27 mouse cellular contexts compared by ENCODE assay signal in the genomic region with DNA sequence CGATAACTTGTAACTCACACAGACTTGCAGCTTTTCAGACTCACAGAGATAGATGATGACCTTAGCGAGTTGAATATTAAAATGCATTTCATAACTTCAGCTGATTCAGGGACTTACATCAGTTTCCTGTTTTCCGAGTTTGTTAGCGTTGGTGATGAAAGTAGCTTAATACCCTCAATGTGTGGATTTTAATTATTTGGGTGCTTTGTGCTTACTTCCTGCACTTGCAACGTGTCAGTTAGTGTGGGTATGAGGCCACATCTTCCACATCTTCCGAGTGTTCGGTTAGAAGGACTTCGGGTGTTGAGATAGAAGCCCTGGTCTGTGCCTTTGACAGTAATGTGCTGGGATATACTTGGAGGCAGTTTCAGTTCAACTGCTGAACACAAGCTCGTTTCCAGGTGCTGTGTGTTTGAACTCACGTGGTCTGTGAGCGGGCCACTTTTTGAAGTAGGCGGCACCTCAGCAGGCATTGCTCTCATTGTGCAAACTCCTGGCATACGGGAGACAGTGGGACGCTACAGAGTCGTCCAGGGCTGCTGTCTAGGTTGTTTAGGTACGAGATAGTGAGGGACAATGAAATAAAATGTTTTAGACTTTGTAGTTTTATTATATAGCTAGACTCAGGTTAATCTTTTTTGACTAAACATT. TPM values are rescaled to one million over a fixed set of nuclear protein-coding genes. Genes with fewer than 3 reads are reported as not detected.
DNase-seq lines count a peak whose midpoint lies in the region; ATAC-seq and TF ChIP-seq lines count a peak whose summit lies in the region.
"Had no signal": no experiment of that assay in that cellular context is flagged by ENCODE, and none has a peak within 500 bp of the region (broad histone marks: within the 10 kb centered on the region; RNA-seq: fewer than 3 reads in every experiment).

No protein-coding gene starts in this region.

- 55% methylated on average over 16 of the region's 16 CpGs for WGBS in midbrain, postnatal 0 days

- no peaks in the 10 kb centered on the region for H3K9me3 ChIP-seq in midbrain, postnatal 0 days (ENCODE audit: low read length)
- H3K9me3 ChIP-seq: forebrain, embryonic 15.5 days; hindbrain, embryonic 12.5 days; intestine, embryonic 15.5 days; limb, embryonic 12.5 days; lung, embryonic 15.5 days; neural tube, embryonic 12.5 days had no signal

- H3K27me3 ChIP-seq in midbrain, postnatal 0 days (ENCODE audit: insufficient read depth, low read length) = no peaks in the 10 kb centered on the region
- H3K27me3 ChIP-seq: CH12.LX; forebrain, embryonic 15.5 days; hindbrain, embryonic 12.5 days; intestine, embryonic 15.5 days; limb, embryonic 12.5 days; lung, embryonic 15.5 days; neural tube, embryonic 12.5 days had no signal

- TF ChIP-seq POLR2A in bone marrow macrophage, adult 2 months (IDR thresholded peaks at IDR 0.05; ENCODE audit: borderline replicate concordance, low read depth, low read length) = no peak

- peak; percentile 83 for ATAC-seq in megakaryocyte progenitor cell, adult 5-6 weeks (replicated peaks; ENCODE audit: poor library complexity)
- ATAC-seq in midbrain, postnatal 0 days (ENCODE audit: low FRiP score) = no peak
- no peak for ATAC-seq in megakaryocyte-erythroid progenitor cell, adult 5-6 weeks (replicated peaks; ENCODE audit: low FRiP score, low TSS enrichment, poor library complexity, severe bottlenecking)
- ATAC-seq: forebrain, embryonic 15.5 days; intestine, embryonic 15.5 days had no signal

- H3K27ac ChIP-seq in bone marrow macrophage, adult 2 months (ENCODE audit: insufficient read depth, low read depth, low read length) = peak overlapping the region; percentile 77
- H3K27ac ChIP-seq in midbrain, postnatal 0 days (ENCODE audit: low read depth, low read length) = 0 out of 2 replicates have a peak overlapping the region, but pooled peaks have one; percentile 18
- H3K27ac ChIP-seq: forebrain, embryonic 15.5 days; hindbrain, postnatal 0 days; intestine, embryonic 15.5 days; layer of hippocampus, adult 2 months; left cerebral cortex, adult 2 months; limb, embryonic 12.5 days; lung, embryonic 15.5 days; neural tube, embryonic 12.5 days had no signal

- H3K9ac ChIP-seq in midbrain, postnatal 0 days (replicated peaks; ENCODE audit: low read length, poor library complexity, severe bottlenecking) = no peak overlapping the region
- H3K9ac ChIP-seq: forebrain, embryonic 15.5 days; hindbrain, embryonic 12.5 days; intestine, embryonic 15.5 days; limb, embryonic 12.5 days; lung, embryonic 15.5 days; neural tube, embryonic 12.5 days had no signal

- peaks cover 41% of the 10 kb centered on the region for H3K4me1 ChIP-seq in bone marrow macrophage, adult 2 months (ENCODE audit: control insufficient read depth, insufficient read depth, low read length)
- H3K4me1 ChIP-seq in midbrain, postnatal 0 days (ENCODE audit: insufficient read depth, low read length) = no peaks in the 10 kb centered on the region
- H3K4me1 ChIP-seq: forebrain, embryonic 15.5 days; intestine, embryonic 15.5 days; limb, embryonic 12.5 days; lung, embryonic 15.5 days had no signal

- TF ChIP-seq CTCF in bone marrow macrophage, adult 2 months (IDR thresholded peaks at IDR 0.05; ENCODE audit: low read depth, low read length) = no peak
- no peak for TF ChIP-seq CTCF in midbrain, postnatal 0 days (IDR thresholded peaks at IDR 0.05)

- H3K4me2 ChIP-seq in midbrain, postnatal 0 days (ENCODE audit: low read depth, low read length, poor library complexity, severe bottlenecking) = no peak overlapping the region
- H3K4me2 ChIP-seq: forebrain, embryonic 15.5 days; hindbrain, embryonic 12.5 days; intestine, embryonic 15.5 days; limb, embryonic 12.5 days; liver, embryonic 11.5 days; lung, embryonic 15.5 days; neural tube, embryonic 12.5 days had no signal

- H3K4me3 ChIP-seq in bone marrow macrophage, adult 2 months (ENCODE audit: insufficient read depth, low read length) = no peak overlapping the region
- no peak overlapping the region for H3K4me3 ChIP-seq in midbrain, postnatal 0 days (ENCODE audit: low read depth, low read length)
- H3K4me3 ChIP-seq: forebrain, embryonic 15.5 days; hindbrain, embryonic 12.5 days; intestine, embryonic 15.5 days; layer of hippocampus, adult 2 months; left cerebral cortex, adult 2 months; limb, embryonic 12.5 days; lung, embryonic 15.5 days; neural tube, embryonic 12.5 days had no signal

- H3K36me3 ChIP-seq in midbrain, postnatal 0 days (ENCODE audit: insufficient read depth, low read length) = 0 out of 2 replicates have a peak, but pooled peaks cover 2% of the 10 kb centered on the region
- H3K36me3 ChIP-seq: neural tube, embryonic 12.5 days had no signal

- peak; percentile 23 for DNase-seq in thymus, postnatal 25 days
- no peak for DNase-seq in thymus, postnatal 0 days (ENCODE audit: low spot score)
- no peak for DNase-seq in midbrain, postnatal 0 days (ENCODE audit: low spot score)
- DNase-seq in cerebellum, postnatal 14 days = no peak
- no peak for DNase-seq in gastrocnemius, adult 8-10 months (ENCODE audit: low spot score in 2 of 2)
- DNase-seq: adrenal gland, postnatal 10 days; B cell, adult 2 months; cerebellum, adult 18-20 months; cerebellum, postnatal 25 days; heart, postnatal 36 days; kidney, adult 2 months; kidney, postnatal 36 days; right cerebral cortex, adult 18-20 months had no signal

RNA-seq across cellular contexts. Expression of gene Tmem260, which starts 11.5 kb away (rescaled TPM):
- polyA plus RNA-seq in thymus, postnatal 0 days (2015; fragmentation: Nextera tagmentation; extraction: Ambion mirVana) = 20.7 and 23.0 TPM in 2 replicates
- polyA plus RNA-seq in bone marrow macrophage, adult 2 months (2012; ENCODE audit: insufficient read depth, insufficient read length, missing spikeins) = 19.0 and 21.4 TPM in 2 replicates
- 16.4 and 24.7 TPM in 2 replicates for total RNA-seq in megakaryocyte progenitor cell, adult 5-6 weeks (2015)
- 17.8 and 19.7 TPM in 2 replicates for total RNA-seq in megakaryocyte progenitor cell, adult 5-6 weeks (2017)
- 17.4 and 19.2 TPM in 2 replicates for total RNA-seq in midbrain, postnatal 0 days (2014; rRNA removed)
- polyA plus RNA-seq in midbrain, postnatal 0 days (2015; fragmentation: Nextera tagmentation; extraction: Ambion mirVana) = 12.7 and 14.2 TPM in 2 replicates
- total RNA-seq in gastrocnemius, adult 8-10 months (2022) = 1 to 10 TPM; 2.9 to 4.3 (median 3.7) TPM
- total RNA-seq in megakaryocyte-erythroid progenitor cell, adult 5-6 weeks (2014; fragmentation: Nextera tagmentation) = 19.7 and 20.7 TPM in 2 replicates
- total RNA-seq in megakaryocyte-erythroid progenitor cell, adult 5-6 weeks (2017) = 15.7 and 18.5 TPM in 2 replicates
